Mouse (Mus musculus) thymus, adult 18-20 months (tissue): ENCODE data around the gene Slc6a16.
A peak's percentile ranks its signal among the peaks of the same experiment; 100 is the strongest.
"Not testable (repeated sequence)": the region's sequence is repeated elsewhere in the genome, so short reads cannot be mapped to it uniquely, and the experiment has no call there.

Experiments used
- DNase-seq, 2 experiments: peaks; one replicate each; pipeline ENCODE4 v3.0.0; 2022; ENCODE audit warnings: mixed read lengths in 2 of 2

The Slc6a16 gene

DNA sequence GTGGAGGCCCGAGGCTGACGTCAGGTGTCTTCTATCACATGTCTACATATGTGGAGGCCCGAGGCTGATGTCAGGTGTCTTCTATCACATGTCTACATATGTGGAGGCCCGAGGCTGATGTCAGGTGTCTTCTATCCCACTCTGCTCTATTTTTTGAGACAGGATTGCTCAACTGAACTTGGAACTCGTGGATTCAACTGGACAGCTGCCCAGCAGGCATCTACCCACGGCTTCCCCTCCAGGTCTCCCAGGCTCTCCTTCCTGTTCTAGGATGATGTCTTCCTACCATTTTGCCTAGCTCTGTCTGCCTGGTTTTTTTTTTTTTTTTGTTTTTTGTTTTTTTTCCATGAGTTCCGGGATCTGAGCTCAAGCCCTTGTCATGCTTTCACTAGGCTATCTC lies 14.9 kb downstream of the Slc6a16 start:
- DNase-seq: not testable (repeated sequence)

DNA sequence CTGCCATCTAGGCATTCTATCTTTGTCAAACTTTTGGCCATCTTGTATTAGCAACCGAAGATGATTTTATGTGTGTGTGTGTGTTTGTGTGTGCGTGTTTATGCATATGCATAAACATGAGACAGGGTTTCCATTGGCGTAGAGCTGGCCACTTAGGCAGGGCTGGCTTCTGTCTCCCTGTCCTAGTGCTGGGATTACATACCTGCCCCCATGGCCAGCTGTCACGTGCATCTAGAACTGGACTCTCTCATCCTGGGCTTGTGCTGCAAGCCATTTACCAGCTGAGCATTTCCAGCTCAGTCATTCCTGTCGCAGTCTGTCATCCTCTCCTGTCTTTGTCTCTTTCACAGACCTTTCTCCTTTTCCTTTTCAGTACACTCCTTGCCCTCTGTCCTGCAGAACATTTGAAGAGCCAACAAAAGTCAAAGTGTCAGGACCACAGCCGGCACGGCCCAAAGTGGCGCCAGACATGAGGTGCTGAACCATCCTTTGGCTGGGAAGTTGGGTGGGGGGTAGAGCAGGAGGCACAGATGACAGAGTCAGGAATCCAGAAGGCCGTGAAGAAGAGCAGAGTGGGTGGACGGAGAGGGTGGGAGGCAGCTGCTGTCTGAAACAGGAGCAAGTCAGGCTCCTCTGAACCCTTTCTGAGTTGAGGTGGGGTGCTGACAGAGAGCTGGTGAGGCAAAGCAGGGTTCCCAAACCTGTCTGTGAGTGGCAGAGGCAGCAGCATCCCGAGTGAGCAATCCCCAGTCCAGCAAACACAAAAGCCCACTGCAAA lies 16.4 kb downstream of the Slc6a16 start:
- DNase-seq: no peak

DNA sequence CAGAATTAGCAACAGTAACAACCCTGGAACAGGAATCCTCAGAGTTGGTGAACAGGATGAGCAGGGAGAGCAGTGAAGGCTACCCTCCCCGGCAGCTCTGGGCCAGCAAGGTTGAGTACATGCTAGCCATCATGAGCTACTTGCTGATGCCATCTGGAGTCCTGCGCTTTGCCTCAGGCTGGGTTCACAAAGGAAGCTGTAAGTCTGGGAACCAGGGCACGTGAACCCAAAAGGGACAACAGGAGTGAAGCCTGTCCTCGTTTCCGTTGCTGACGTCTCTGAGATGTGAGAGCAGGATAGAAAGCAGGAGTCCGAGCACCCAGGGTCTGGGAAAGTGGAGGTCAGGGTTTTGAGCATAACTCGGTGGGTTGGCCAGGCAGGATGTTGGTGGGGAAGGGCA lies 18.4 kb downstream of the Slc6a16 start:
- no peak for DNase-seq

- no peak for DNase-seq
Measured at GRCm38 (mm10) chr7:45262266-45262665, 21.4 kb downstream of the Slc6a16 start.

GRCm38 (mm10) chr7:45263006-45263607 lies 22.2 kb downstream of the Slc6a16 start:
- no peak for DNase-seq

GRCm38 (mm10) chr7:45264348-45264747 lies 23.5 kb downstream of the Slc6a16 start:
- DNase-seq: no peak

DNA sequence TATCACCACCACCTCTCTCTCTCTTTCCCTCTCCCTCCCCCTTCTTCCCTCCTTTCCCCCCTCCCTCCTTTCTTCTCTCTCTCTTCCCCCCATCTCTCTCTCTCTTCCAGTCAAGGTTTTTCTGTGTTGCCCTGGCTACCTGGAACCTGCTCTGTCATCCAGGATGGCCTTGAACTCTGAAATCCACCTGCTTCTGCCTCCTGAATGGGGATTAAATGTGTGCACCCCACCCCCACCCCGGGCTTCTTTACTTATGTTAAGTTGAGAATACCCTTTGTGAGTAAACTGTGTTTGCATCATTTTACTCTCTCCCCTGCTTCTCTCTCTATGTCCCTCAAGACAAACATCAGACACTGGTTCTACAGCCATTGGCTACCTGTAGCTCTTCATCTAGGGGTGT lies 24.6 kb downstream of the Slc6a16 start:
- no peak for DNase-seq

DNA sequence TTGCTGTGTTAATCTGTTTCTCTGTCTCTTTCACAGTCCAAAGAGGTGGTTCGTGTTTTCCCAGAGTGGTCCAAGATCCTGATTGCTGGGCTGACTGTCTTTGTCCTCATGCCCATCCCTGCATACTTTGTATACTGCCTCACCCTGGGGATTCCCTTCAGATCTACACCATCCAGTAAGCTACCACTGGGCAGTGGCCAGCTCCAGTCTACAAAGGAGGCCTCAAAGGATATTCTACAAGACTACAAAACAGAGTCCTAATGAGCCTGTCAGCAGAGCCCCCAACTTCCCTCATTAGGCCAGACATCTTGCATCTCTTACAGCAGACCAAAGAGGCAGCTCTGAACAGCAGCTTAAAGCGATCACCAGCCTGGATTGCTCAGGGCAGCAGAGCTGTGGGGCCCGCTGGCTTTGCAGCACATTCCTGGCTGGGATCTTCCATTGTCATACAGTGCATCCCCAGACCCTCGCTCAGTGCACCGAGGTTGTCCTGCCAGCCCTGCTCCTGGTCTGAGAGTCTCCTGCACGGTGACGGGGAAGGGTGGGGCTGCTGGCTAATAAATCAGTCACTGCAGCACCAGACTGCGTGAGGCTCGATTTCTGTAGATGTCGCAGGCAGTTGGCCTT lies 32.0 kb downstream of the Slc6a16 start:
- no peak for DNase-seq

- no peak for DNase-seq
Measured at GRCm38 (mm10) chr7:45273672-45274071, 32.8 kb downstream of the Slc6a16 start.

GRCm38 (mm10) chr7:45277136-45277760 lies 36.4 kb downstream of the Slc6a16 start, which contains the start of gene Slc6a21:
Gene Slc6a21 (plus strand): TSS chr7:45277513.
- DNase-seq: peak; percentile 41 to 49

DNA sequence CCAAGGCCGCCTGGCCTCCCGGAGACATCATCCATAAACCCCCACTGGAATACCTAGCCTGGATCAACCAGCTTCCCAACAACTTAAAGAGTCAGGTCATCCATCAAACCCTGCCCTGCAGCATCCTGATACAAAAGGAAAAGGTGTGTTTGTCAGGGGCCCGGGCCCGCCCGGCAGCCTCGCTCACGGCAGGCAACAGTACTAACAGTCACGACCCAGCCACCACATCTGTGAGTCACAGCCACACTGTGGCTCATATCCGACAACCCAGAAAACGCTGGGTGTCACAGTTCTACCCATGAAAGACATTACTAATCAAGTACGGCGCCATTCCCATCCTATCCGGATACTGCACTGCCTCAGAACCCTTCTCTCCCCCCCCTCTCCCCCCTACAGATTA lies 45.6 kb downstream of the Slc6a16 start:
- no peak for DNase-seq

- no peak for DNase-seq
Measured at GRCm38 (mm10) chr7:45296626-45297025, 55.7 kb downstream of the Slc6a16 start.

- DNase-seq: no peak
Measured at GRCm38 (mm10) chr7:45297563-45297962, 56.7 kb downstream of the Slc6a16 start.

GRCm38 (mm10) chr7:45299752-45300151 lies 58.9 kb downstream of the Slc6a16 start:
- DNase-seq: no peak

DNA sequence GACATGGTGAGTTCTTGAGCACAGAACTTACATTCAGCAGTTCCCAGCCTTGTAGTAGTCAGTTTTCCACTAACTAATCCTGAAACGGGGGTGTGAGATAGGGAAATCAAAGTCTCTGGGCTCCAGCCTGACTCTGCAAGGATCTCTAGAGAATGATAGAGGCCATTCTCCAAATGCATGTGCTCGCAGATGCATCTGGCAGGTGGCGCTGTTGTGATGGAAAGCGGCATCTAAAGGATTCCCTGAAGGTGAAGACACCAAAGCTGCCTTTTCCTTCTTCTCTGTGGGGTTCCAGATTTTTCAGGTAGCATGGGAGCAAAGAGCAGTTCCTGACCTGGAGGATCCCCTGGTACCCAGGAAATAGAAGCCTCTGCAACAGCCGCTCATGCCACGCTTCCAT lies 59.4 kb downstream of the Slc6a16 start:
- no peak for DNase-seq

DNA sequence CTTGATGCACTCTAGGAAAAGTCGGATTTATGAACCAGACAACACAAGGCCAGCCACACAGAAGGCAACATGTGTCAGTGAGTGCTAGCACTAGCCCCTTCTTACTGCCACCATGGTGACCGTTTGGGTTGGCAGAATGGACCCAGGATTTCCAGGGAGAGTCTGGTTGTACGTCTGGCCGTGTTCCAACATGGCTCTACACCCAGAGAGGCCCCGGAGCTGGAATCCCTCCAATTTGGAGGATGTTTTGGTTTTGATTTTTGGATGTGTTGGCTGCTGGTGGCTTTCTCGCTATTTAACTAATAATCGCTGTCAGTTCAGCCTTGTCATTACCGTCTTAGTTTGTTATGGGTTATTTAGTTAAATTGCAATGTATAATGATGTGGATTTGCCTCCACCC lies 61.7 kb downstream of the Slc6a16 start:
- DNase-seq: no peak

DNA sequence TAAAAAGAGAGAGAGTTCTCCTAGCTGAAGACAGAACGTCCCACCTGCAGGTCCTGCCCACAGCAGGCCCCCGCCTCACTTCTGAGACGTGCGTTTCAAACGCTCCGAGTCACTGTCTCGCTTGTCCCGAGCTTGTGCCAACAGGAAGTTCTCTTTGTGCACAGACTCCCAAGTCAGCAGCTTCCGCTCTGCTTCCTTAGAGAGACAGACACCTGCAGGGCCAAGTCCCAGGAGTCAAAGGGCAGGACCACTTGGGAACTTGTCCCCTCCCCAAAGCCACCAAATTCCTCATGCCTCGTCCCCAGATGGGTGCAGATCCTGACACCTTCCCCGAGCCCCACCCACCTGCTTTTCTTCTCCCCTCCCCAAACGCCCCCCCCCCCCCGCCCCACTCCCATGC lies 64.0 kb downstream of the Slc6a16 start:
- DNase-seq: no peak

- no peak for DNase-seq
Measured at GRCm38 (mm10) chr7:45305275-45305674, 64.4 kb downstream of the Slc6a16 start.

GRCm38 (mm10) chr7:45308551-45309240 lies 67.8 kb downstream of the Slc6a16 start:
- no peak for DNase-seq

- no peak for DNase-seq
Measured at GRCm38 (mm10) chr7:45309455-45309854, 68.6 kb downstream of the Slc6a16 start.

DNA sequence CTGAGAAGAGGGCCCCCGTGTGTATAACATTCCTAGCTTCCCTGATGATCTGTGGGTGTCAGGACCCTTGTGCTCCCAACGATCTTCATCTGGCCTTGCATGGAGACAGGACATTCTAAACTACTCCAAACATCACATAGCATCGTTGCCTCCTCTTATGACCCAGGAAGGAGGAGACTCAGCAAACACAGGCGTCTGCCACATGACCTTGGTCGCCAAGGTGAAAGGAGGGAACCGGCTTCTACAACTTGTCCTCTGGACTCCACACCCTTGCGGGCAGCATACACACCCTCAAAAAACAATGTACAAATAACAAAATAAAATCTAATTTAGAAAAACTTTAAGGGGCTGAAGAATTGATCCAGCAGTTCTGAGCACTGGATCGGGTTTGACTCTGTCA lies 71.1 kb downstream of the Slc6a16 start:
- DNase-seq: no peak

- no peak for DNase-seq
Measured at GRCm38 (mm10) chr7:45312686-45313453, 72.0 kb downstream of the Slc6a16 start.
